Mouse (Mus musculus) ES-Bruce4 (cell line): Measurements from ENCODE around the gene Igfbp3. TPM values are rescaled to one million over a fixed set of nuclear protein-coding genes. Genes with fewer than 3 reads are reported as not detected.
A peak's percentile ranks its signal among the peaks of the same experiment; 100 is the strongest.

Experiments
- H3K27ac ChIP-seq: 2 replicates; pipeline ENCODE4 v1.5.1; 2012; ENCODE audit warnings: low read length, inconsistent platforms; ENCODE audit not compliant: insufficient read depth
- H3K27me3 ChIP-seq: 2 replicates; pipeline ENCODE4 v1.6.1; 2012; ENCODE audit warnings: mild to moderate bottlenecking, low read length, inconsistent platforms; ENCODE audit not compliant: control insufficient read depth, poor library complexity, insufficient read depth, severe bottlenecking
- H3K36me3 ChIP-seq: 2 replicates; pipeline ENCODE4 v1.6.1; 2012; ENCODE audit warnings: inconsistent platforms, mild to moderate bottlenecking, low read length, moderate library complexity; ENCODE audit not compliant: control insufficient read depth, poor library complexity, insufficient read depth, severe bottlenecking
- H3K4me1 ChIP-seq: one replicate; pipeline ENCODE4 v1.8.1; 2011; ENCODE audit warnings: low read length; ENCODE audit not compliant: control insufficient read depth, insufficient read depth
- H3K4me3 ChIP-seq: 2 replicates; pipeline ENCODE4 v1.5.1; 2011; ENCODE audit warnings: low read depth, mild to moderate bottlenecking, low read length
- H3K9ac ChIP-seq: 2 replicates; pipeline ENCODE4 v1.6.1; 2012; ENCODE audit warnings: low read depth, mild to moderate bottlenecking, inconsistent platforms; ENCODE audit not compliant: poor library complexity, severe bottlenecking
- H3K9me3 ChIP-seq: replicated peaks from 2 replicates; pipeline ENCODE4 v1.6.1; 2012; ENCODE audit warnings: mild to moderate bottlenecking, low read length, inconsistent platforms; ENCODE audit not compliant: control insufficient read depth, poor library complexity, insufficient read depth, severe bottlenecking
- CTCF ChIP-seq: IDR thresholded peaks from one replicate; pipeline ENCODE4 v1.8.1; 2011; ENCODE audit warnings: low read depth, low read length
- EP300 ChIP-seq: IDR thresholded peaks from 2 replicates; pipeline ENCODE4 v1.6.1; 2011; ENCODE audit warnings: low read depth, low read length; ENCODE audit not compliant: insufficient read depth
- POLR2A ChIP-seq: IDR thresholded peaks from one replicate; pipeline ENCODE4 v1.8.1; 2011; ENCODE audit warnings: low read length; ENCODE audit not compliant: insufficient read depth
- polyA plus RNA-seq: library from polyadenylated mRNA; stranded (reverse); fragments of >200 nt; gene quantifications from 2 replicates; pipeline ENCODE4 v1.2.4, GENCODE M21; 2011; ENCODE audit warnings: low read depth; ENCODE audit not compliant: missing spikeins, insufficient read depth, insufficient read length

The Igfbp3 gene
- polyA plus RNA-seq, 1 experiment: 168 TPM

GRCm38 (mm10) chr11:7197491-7197941 lies 16.2 kb downstream of the Igfbp3 start, which contains the start of gene Igfbp1:
Gene Igfbp1 (plus strand): TSS chr11:7197782.
- Histone ChIP-seq H3K27ac (no peak within 1 kb of the TSS), H3K4me1 (no peaks in the 10 kb centered on the region), H3K9ac (no peak within 1 kb of the TSS), H3K36me3 (no peaks in the 10 kb centered on the region), H3K4me3 (no peak within 1 kb of the TSS), H3K27me3 (no peaks in the 10 kb centered on the region), H3K9me3 (no peaks in the 10 kb centered on the region)
- no peak for TF ChIP-seq CTCF
- TF ChIP-seq POLR2A: no peak
- no peak for TF ChIP-seq EP300

GRCm38 (mm10) chr11:7195312-7195685 lies 18.4 kb downstream of the Igfbp3 start:
- Histone ChIP-seq H3K9ac (no peak overlapping the region), H3K36me3 (no peaks in the 10 kb centered on the region), H3K4me3 (no peak overlapping the region), H3K27me3 (no peaks in the 10 kb centered on the region), H3K4me1 (no peaks in the 10 kb centered on the region), H3K9me3 (no peaks in the 10 kb centered on the region), H3K27ac (no peak overlapping the region)
- TF ChIP-seq EP300 (no peak), POLR2A (no peak), CTCF (no peak)

GRCm38 (mm10) chr11:7194432-7195311 lies 19.1 kb downstream of the Igfbp3 start:
- Histone ChIP-seq H3K9me3 (no peaks in the 10 kb centered on the region), H3K36me3 (no peaks in the 10 kb centered on the region), H3K27ac (no peak overlapping the region), H3K4me3 (no peak overlapping the region), H3K4me1 (no peaks in the 10 kb centered on the region), H3K27me3 (no peaks in the 10 kb centered on the region), H3K9ac (no peak overlapping the region)
- TF ChIP-seq CTCF (peak; percentile 48), EP300 (no peak)

- Histone ChIP-seq H3K27me3 (no peaks in the 10 kb centered on the region), H3K27ac (no peak overlapping the region), H3K4me3 (no peak overlapping the region), H3K9ac (no peak overlapping the region), H3K9me3 (no peaks in the 10 kb centered on the region), H3K4me1 (no peaks in the 10 kb centered on the region), H3K36me3 (no peaks in the 10 kb centered on the region)
- TF ChIP-seq EP300 (no peak), CTCF (no peak), POLR2A (no peak)
These were observed 20.6 kb downstream of the Igfbp3 start for GRCm38 (mm10) chr11:7193134-7193533.

GRCm38 (mm10) chr11:7192710-7193109 lies 21.0 kb downstream of the Igfbp3 start:
- no peaks in the 10 kb centered on the region for H3K9me3 ChIP-seq
- TF ChIP-seq CTCF (no peak), EP300 (no peak), POLR2A (no peak)
- no peaks in the 10 kb centered on the region for H3K36me3 ChIP-seq
- no peak overlapping the region for H3K27ac ChIP-seq
- H3K27me3 ChIP-seq: no peaks in the 10 kb centered on the region
- H3K4me1 ChIP-seq: no peaks in the 10 kb centered on the region
- no peak overlapping the region for H3K4me3 ChIP-seq
- no peak overlapping the region for H3K9ac ChIP-seq

GRCm38 (mm10) chr11:7188469-7188868 lies 25.3 kb downstream of the Igfbp3 start, which contains the start of gene Gm11985:
Gene Gm11985 (minus strand): TSS chr11:7188569.
- Histone ChIP-seq H3K36me3 (no peaks in the 10 kb centered on the region), H3K27ac (no peak within 1 kb of the TSS), H3K9me3 (no peaks in the 10 kb centered on the region), H3K27me3 (no peaks in the 10 kb centered on the region), H3K9ac (no peak within 1 kb of the TSS), H3K4me3 (no peak within 1 kb of the TSS), H3K4me1 (no peaks in the 10 kb centered on the region)
- no peak for TF ChIP-seq POLR2A
- TF ChIP-seq CTCF: no peak
- TF ChIP-seq EP300: no peak
